Mouse (Mus musculus): ENCODE measurements at regions not wholly inside any gene's neighbourhood (a gene's known extent, or its start where the extent isn't known, plus 50 kb on each side); places are given as distances from the start of the nearest gene placed in this dataset.

- H3K4me3 ChIP-seq (replicated peaks): no peak overlapping the region
- WGBS: 70% methylated on average over 8 of the region's 8 CpGs
- no peak overlapping the region for H3K4me2 ChIP-seq (replicated peaks)
- no peaks in the 10 kb centered on the region for H3K27me3 ChIP-seq (replicated peaks)
- H3K36me3 ChIP-seq: no peaks in the 10 kb centered on the region
- no peak overlapping the region for H3K9ac ChIP-seq
- ATAC-seq: no peak
- no peaks in the 10 kb centered on the region for H3K4me1 ChIP-seq (replicated peaks)
- no peak overlapping the region for H3K27ac ChIP-seq
- no peaks in the 10 kb centered on the region for H3K9me3 ChIP-seq
Measured at GRCm38 (mm10) chr9:69651608-69652007, 109.1 kb downstream of the Foxb1 start.

- H3K9ac ChIP-seq: no peak overlapping the region
Measured at GRCm38 (mm10) chr9:69642591-69642990, 118.1 kb downstream of the Foxb1 start.

GRCm38 (mm10) chr9:69623312-69623711, 137.4 kb downstream of the Foxb1 start:
- no peak overlapping the region for H3K27ac ChIP-seq
- no peak overlapping the region for H3K4me2 ChIP-seq (replicated peaks)
- no peak for ATAC-seq
- no peak overlapping the region for H3K9ac ChIP-seq
- H3K9me3 ChIP-seq: no peaks in the 10 kb centered on the region
- H3K27me3 ChIP-seq (replicated peaks): no peaks in the 10 kb centered on the region
- H3K4me3 ChIP-seq (replicated peaks): no peak overlapping the region
- 16% methylated on average over 7 of the region's 7 CpGs for WGBS
- no peaks in the 10 kb centered on the region for H3K4me1 ChIP-seq (replicated peaks)
- H3K36me3 ChIP-seq: no peaks in the 10 kb centered on the region

More at GRCm38 (mm10) chr9:69642591-69642990, 118.1 kb downstream of the Foxb1 start:
- H3K36me3 ChIP-seq: no peaks in the 10 kb centered on the region
- no peaks in the 10 kb centered on the region for H3K9me3 ChIP-seq
- H3K4me3 ChIP-seq (replicated peaks): no peak overlapping the region
- no peaks in the 10 kb centered on the region for H3K4me1 ChIP-seq (replicated peaks)
- no peak overlapping the region for H3K4me2 ChIP-seq (replicated peaks)
- 86% methylated on average over 5 of the region's 5 CpGs for WGBS
- no peak overlapping the region for H3K27ac ChIP-seq
- no peaks in the 10 kb centered on the region for H3K27me3 ChIP-seq (replicated peaks)
- ATAC-seq: no peak

GRCm38 (mm10) chr9:69621006-69621405, 139.7 kb downstream of the Foxb1 start:
- no peak overlapping the region for H3K27ac ChIP-seq
- H3K9ac ChIP-seq: no peak overlapping the region
- H3K9me3 ChIP-seq: no peaks in the 10 kb centered on the region
- 54% methylated on average over 3 of the region's 3 CpGs for WGBS
- no peak for ATAC-seq
- no peak overlapping the region for H3K4me3 ChIP-seq (replicated peaks)
- no peaks in the 10 kb centered on the region for H3K36me3 ChIP-seq
- H3K4me2 ChIP-seq (replicated peaks): no peak overlapping the region
- H3K4me1 ChIP-seq (replicated peaks): no peaks in the 10 kb centered on the region
- H3K27me3 ChIP-seq (replicated peaks): no peaks in the 10 kb centered on the region

GRCm38 (mm10) chr9:69617328-69617727, 143.4 kb downstream of the Foxb1 start:
- Histone ChIP-seq H3K27ac (no peak overlapping the region), H3K27me3 (replicated peaks) (no peaks in the 10 kb centered on the region), H3K4me2 (replicated peaks) (no peak overlapping the region), H3K9me3 (no peaks in the 10 kb centered on the region), H3K36me3 (no peaks in the 10 kb centered on the region), H3K4me3 (replicated peaks) (no peak overlapping the region), H3K9ac (no peak overlapping the region), H3K4me1 (replicated peaks) (no peaks in the 10 kb centered on the region)
- 81% methylated on average over 2 of the region's 2 CpGs for WGBS
- ATAC-seq: no peak

- Histone ChIP-seq H3K27ac (no peak overlapping the region), H3K4me2 (replicated peaks) (no peak overlapping the region), H3K27me3 (replicated peaks) (no peaks in the 10 kb centered on the region), H3K36me3 (no peaks in the 10 kb centered on the region), H3K4me1 (replicated peaks) (no peaks in the 10 kb centered on the region), H3K9ac (no peak overlapping the region), H3K9me3 (no peaks in the 10 kb centered on the region), H3K4me3 (replicated peaks) (no peak overlapping the region)
- ATAC-seq: no peak
- 62% methylated on average over 8 of the region's 8 CpGs for WGBS
Measured at GRCm38 (mm10) chr9:69597472-69597871, 144.1 kb downstream of the Anxa2 start.

- 76% methylated on average over 15 of the region's 15 CpGs for WGBS
- Histone ChIP-seq H3K27ac (no peak overlapping the region), H3K9me3 (no peaks in the 10 kb centered on the region), H3K9ac (no peak overlapping the region), H3K27me3 (replicated peaks) (no peaks in the 10 kb centered on the region), H3K36me3 (no peaks in the 10 kb centered on the region), H3K4me2 (replicated peaks) (no peak overlapping the region), H3K4me3 (replicated peaks) (no peak overlapping the region), H3K4me1 (replicated peaks) (no peaks in the 10 kb centered on the region)
- ATAC-seq: no peak
Measured at GRCm38 (mm10) chr9:69592329-69593062, 139.1 kb downstream of the Anxa2 start.

- WGBS: 82% methylated on average over 4 of the region's 4 CpGs
- Histone ChIP-seq H3K4me1 (replicated peaks) (no peaks in the 10 kb centered on the region), H3K9me3 (no peaks in the 10 kb centered on the region), H3K9ac (no peak overlapping the region), H3K36me3 (no peaks in the 10 kb centered on the region), H3K27me3 (replicated peaks) (no peaks in the 10 kb centered on the region), H3K4me2 (replicated peaks) (no peak overlapping the region), H3K4me3 (replicated peaks) (no peak overlapping the region), H3K27ac (no peak overlapping the region)
- ATAC-seq: no peak
Measured at GRCm38 (mm10) chr9:69588846-69589245, 135.4 kb downstream of the Anxa2 start.

- Histone ChIP-seq H3K36me3 (no peaks in the 10 kb centered on the region), H3K4me2 (replicated peaks) (no peak overlapping the region), H3K27me3 (replicated peaks) (no peaks in the 10 kb centered on the region), H3K4me1 (replicated peaks) (no peaks in the 10 kb centered on the region), H3K27ac (no peak overlapping the region), H3K4me3 (replicated peaks) (no peak overlapping the region), H3K9me3 (no peaks in the 10 kb centered on the region), H3K9ac (no peak overlapping the region)
- no peak for ATAC-seq
- 75% methylated on average over 3 of the region's 3 CpGs for WGBS
Measured at GRCm38 (mm10) chr9:69587096-69587495, 133.7 kb downstream of the Anxa2 start.

- ATAC-seq: no peak
- H3K4me2 ChIP-seq (replicated peaks): no peak overlapping the region
Measured at GRCm38 (mm10) chr9:69581236-69581635, 127.8 kb downstream of the Anxa2 start.

GRCm38 (mm10) chr9:69577661-69578405, 124.4 kb downstream of the Anxa2 start:
- 94% methylated on average over 10 of the region's 10 CpGs for WGBS
- no peak for ATAC-seq
- Histone ChIP-seq H3K9me3 (no peaks in the 10 kb centered on the region), H3K9ac (no peak overlapping the region), H3K4me1 (replicated peaks) (no peaks in the 10 kb centered on the region; the same call in 1 of the 2 replicates), H3K27me3 (replicated peaks) (no peaks in the 10 kb centered on the region), H3K4me3 (replicated peaks) (no peak overlapping the region), H3K4me2 (replicated peaks) (no peak overlapping the region), H3K27ac (no peak overlapping the region), H3K36me3 (no peaks in the 10 kb centered on the region)

More at GRCm38 (mm10) chr9:69581236-69581635, 127.8 kb downstream of the Anxa2 start:
- no peaks in the 10 kb centered on the region for H3K27me3 ChIP-seq (replicated peaks)
- no peaks in the 10 kb centered on the region for H3K4me1 ChIP-seq (replicated peaks)
- no peaks in the 10 kb centered on the region for H3K36me3 ChIP-seq
- no peaks in the 10 kb centered on the region for H3K9me3 ChIP-seq
- H3K4me3 ChIP-seq (replicated peaks): no peak overlapping the region
- H3K27ac ChIP-seq: no peak overlapping the region
- no peak overlapping the region for H3K9ac ChIP-seq

GRCm38 (mm10) chr9:69575386-69575785, 122.0 kb downstream of the Anxa2 start:
- no peak overlapping the region for H3K4me3 ChIP-seq (replicated peaks)
- no peaks in the 10 kb centered on the region for H3K36me3 ChIP-seq
- WGBS: 27% methylated on average over 14 of the region's 14 CpGs
- H3K9ac ChIP-seq: no peak overlapping the region
- H3K4me2 ChIP-seq (replicated peaks): no peak overlapping the region
- H3K9me3 ChIP-seq: no peaks in the 10 kb centered on the region
- no peaks in the 10 kb centered on the region; the same call in 1 of the 2 replicates for H3K4me1 ChIP-seq (replicated peaks)
- H3K27me3 ChIP-seq (replicated peaks): no peaks in the 10 kb centered on the region
- ATAC-seq: no peak
- H3K27ac ChIP-seq: no peak overlapping the region
